8 mouse cellular contexts compared by ENCODE assay signal in the genomic region with DNA sequence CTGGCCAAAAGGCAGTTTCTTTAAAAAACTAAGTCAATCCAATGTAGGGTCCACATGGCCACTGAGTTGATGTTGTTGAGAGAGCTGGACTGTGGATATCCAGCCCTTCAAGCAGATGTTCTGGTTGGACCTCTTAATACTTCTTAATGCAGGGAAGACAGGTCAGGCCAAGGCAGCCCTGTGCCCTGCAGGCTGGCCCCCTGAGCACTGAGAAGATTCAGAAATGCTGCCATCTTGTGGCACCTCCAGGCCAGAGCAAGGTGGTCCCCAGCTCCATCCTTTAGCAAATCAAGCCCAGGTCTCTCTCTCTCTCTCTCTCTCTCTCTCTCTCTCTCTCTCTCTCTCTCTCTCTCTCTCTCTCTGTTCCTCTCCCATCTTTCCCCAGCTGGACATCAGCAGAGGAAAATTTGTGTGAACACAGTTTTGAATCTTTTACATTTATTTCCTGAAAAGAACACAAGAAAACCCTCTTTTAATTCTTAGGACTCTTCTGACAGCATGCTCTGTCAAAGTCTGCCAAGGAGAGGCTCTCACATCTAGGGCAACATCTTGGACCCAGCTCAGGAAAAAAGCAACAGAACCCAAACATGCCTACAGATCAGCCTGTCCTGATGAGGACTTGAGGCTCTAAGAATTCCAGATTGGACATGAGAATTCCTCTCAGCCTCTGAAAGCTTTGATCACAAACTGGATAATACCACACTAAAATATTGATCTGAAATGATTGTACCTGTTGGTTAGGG.
DNase-seq lines count a peak whose midpoint lies in the region; ATAC-seq and TF ChIP-seq lines count a peak whose summit lies in the region.

No protein-coding gene starts in this region.

- ATAC-seq in forebrain, embryonic 12.5 days (ENCODE audit: low FRiP score): peak; percentile 57; the same call in 1 of the 2 replicates
- 0 out of 2 replicates have a peak, but pooled peaks have one; percentile 49 for ATAC-seq in kidney, embryonic 16.5 days (ENCODE audit: low FRiP score, low TSS enrichment)
- peak; percentile 78 for ATAC-seq in midbrain, embryonic 11.5 days (ENCODE audit: low FRiP score)

- no peak overlapping the region for H3K4me2 ChIP-seq in forebrain, embryonic 12.5 days
- no peak overlapping the region for H3K4me2 ChIP-seq in kidney, embryonic 16.5 days (replicated peaks; ENCODE audit: low read depth, low read length)
- no peak overlapping the region for H3K4me2 ChIP-seq in midbrain, embryonic 11.5 days

- no peaks in the 10 kb centered on the region for H3K36me3 ChIP-seq in testis, adult 2 months (ENCODE audit: control insufficient read depth, insufficient read depth, low read length)
- H3K36me3 ChIP-seq in forebrain, embryonic 12.5 days (replicated peaks): no peaks in the 10 kb centered on the region
- no peaks in the 10 kb centered on the region for H3K36me3 ChIP-seq in kidney, embryonic 16.5 days (ENCODE audit: insufficient read depth, low read length)
- no peaks in the 10 kb centered on the region for H3K36me3 ChIP-seq in midbrain, embryonic 11.5 days (ENCODE audit: control insufficient read depth, insufficient read depth, low read length)

- TF ChIP-seq CTCF in testis, adult 2 months (IDR thresholded peaks at IDR 0.05; ENCODE audit: control insufficient read depth, insufficient read depth, insufficient replicate concordance, low read depth, low read length): peak; percentile 56; the same call in 1 of the 2 replicates

- H3K9me3 ChIP-seq in forebrain, embryonic 12.5 days: no peaks in the 10 kb centered on the region
- H3K9me3 ChIP-seq in kidney, embryonic 16.5 days (ENCODE audit: low read length): no peaks in the 10 kb centered on the region
- no peaks in the 10 kb centered on the region for H3K9me3 ChIP-seq in midbrain, embryonic 11.5 days (ENCODE audit: control insufficient read depth, low read length)

- H3K27me3 ChIP-seq in testis, adult 2 months (ENCODE audit: control insufficient read depth, insufficient read depth, low read length): no peaks in the 10 kb centered on the region; the same call in 1 of the 2 replicates
- H3K27me3 ChIP-seq in forebrain, embryonic 12.5 days: peaks cover 56% of the 10 kb centered on the region
- no peaks in the 10 kb centered on the region for H3K27me3 ChIP-seq in kidney, embryonic 16.5 days (ENCODE audit: insufficient read depth, low read length)
- H3K27me3 ChIP-seq in midbrain, embryonic 11.5 days (ENCODE audit: control insufficient read depth, insufficient read depth, low read length): no peaks in the 10 kb centered on the region

- H3K27ac ChIP-seq in testis, adult 2 months (ENCODE audit: control insufficient read depth, insufficient read depth, low read depth, low read length): no peak overlapping the region
- H3K27ac ChIP-seq in forebrain, embryonic 12.5 days: no peak overlapping the region
- no peak overlapping the region for H3K27ac ChIP-seq in kidney, embryonic 16.5 days (ENCODE audit: low read length)
- H3K27ac ChIP-seq in midbrain, embryonic 11.5 days (ENCODE audit: low read depth, low read length): no peak overlapping the region

- no peak overlapping the region for H3K9ac ChIP-seq in forebrain, embryonic 12.5 days
- no peak overlapping the region for H3K9ac ChIP-seq in kidney, embryonic 16.5 days (replicated peaks; ENCODE audit: low read length)
- H3K9ac ChIP-seq in midbrain, embryonic 11.5 days (ENCODE audit: low read length): no peak overlapping the region

- TF ChIP-seq POLR2A in testis, adult 2 months (IDR thresholded peaks at IDR 0.05; ENCODE audit: control insufficient read depth, low read depth, low read length): no peak

- H3K4me3 ChIP-seq in testis, adult 2 months (ENCODE audit: control insufficient read depth, low read depth, low read length): no peak overlapping the region
- no peak overlapping the region for H3K4me3 ChIP-seq in forebrain, embryonic 12.5 days (replicated peaks)
- no peak overlapping the region for H3K4me3 ChIP-seq in kidney, embryonic 16.5 days (ENCODE audit: low read length)
- no peak overlapping the region for H3K4me3 ChIP-seq in midbrain, embryonic 11.5 days (ENCODE audit: low read depth, low read length)

- peaks cover 7% of the 10 kb centered on the region for H3K4me1 ChIP-seq in testis, adult 2 months (ENCODE audit: control insufficient read depth, insufficient read depth, low read length)
- H3K4me1 ChIP-seq in forebrain, embryonic 12.5 days: peaks cover 2% of the 10 kb centered on the region; the same call in 1 of the 2 replicates
- no peaks in the 10 kb centered on the region; the same call in 1 of the 2 replicates for H3K4me1 ChIP-seq in kidney, embryonic 16.5 days (ENCODE audit: insufficient read depth, low read length)
- H3K4me1 ChIP-seq in midbrain, embryonic 11.5 days (ENCODE audit: control insufficient read depth, insufficient read depth, low read length): no peaks in the 10 kb centered on the region

- peak; percentile 69 to 71 for DNase-seq in cerebellum, postnatal 10 days
- DNase-seq in cerebellum, adult 11 months: no peak
- no peak for DNase-seq in testis, postnatal 14 days (ENCODE audit: low spot score)
- DNase-seq in midbrain, embryonic 11.5 days (ENCODE audit: low spot score, missing footprints): peak; percentile 95
- DNase-seq in thymus, postnatal 4 days: peak; percentile 76

Comparison
In these comparisons a context has a peak if more than half of its experiments do, and no peak if none do; other contexts are left out.
1. DNase-seq: peak in cerebellum, postnatal 10 days (2 of 2), midbrain, embryonic 11.5 days (single experiment) and thymus, postnatal 4 days (single experiment); none in cerebellum, adult 11 months (single experiment) and testis, postnatal 14 days (single experiment).
2. Peak in every context shown above with its lines, with median percentiles within 50 percentile points of each other: ATAC-seq.